Mouse (Mus musculus): ENCODE data around the gene Lyz1. TPM values are rescaled to one million over a fixed set of nuclear protein-coding genes. Genes with fewer than 3 reads are reported as not detected.
A peak's percentile ranks its signal among the peaks of the same experiment; 100 is the strongest.

The Lyz1 gene
- polyA plus RNA-seq (2015; fragmentation: Nextera tagmentation; extraction: Ambion mirVana) = 0.18 and 0.24 TPM in 2 replicates

- H3K9ac ChIP-seq = no peak within 1 kb of the TSS
- no peaks in the 10 kb centered on the region for H3K27me3 ChIP-seq
- ATAC-seq (ENCODE audit: insufficient read depth) = no peak
- no peaks in the 10 kb centered on the region for H3K9me3 ChIP-seq (replicated peaks)
- H3K4me1 ChIP-seq (replicated peaks) = no peaks in the 10 kb centered on the region
- no peak within 1 kb of the TSS for H3K4me2 ChIP-seq
- WGBS (ENCODE audit: insufficient replicate concordance) = 61% methylated on average over 5 of the region's 5 CpGs
- no peak within 1 kb of the TSS for H3K4me3 ChIP-seq (replicated peaks)
- no peak within 1 kb of the TSS for H3K27ac ChIP-seq (replicated peaks)
- H3K36me3 ChIP-seq (replicated peaks) = no peaks in the 10 kb centered on the region
Observed at GRCm38 (mm10) chr10:117292671-117293070, at the start of gene Lyz1. Gene Lyz1 (minus strand): TSS chr10:117292868.

- no peaks in the 10 kb centered on the region; the same call in 1 of the 2 replicates for H3K36me3 ChIP-seq (replicated peaks)
- ATAC-seq (ENCODE audit: insufficient read depth) = no peak
- no peak overlapping the region for H3K4me2 ChIP-seq
- H3K27me3 ChIP-seq = no peaks in the 10 kb centered on the region
- H3K9me3 ChIP-seq (replicated peaks) = no peaks in the 10 kb centered on the region
- H3K27ac ChIP-seq (replicated peaks) = no peak overlapping the region
- no peaks in the 10 kb centered on the region; the same call in 1 of the 2 replicates for H3K4me1 ChIP-seq (replicated peaks)
- WGBS (ENCODE audit: insufficient replicate concordance) = 68% methylated on average over 2 of the region's 2 CpGs
- no peak overlapping the region for H3K9ac ChIP-seq
- no peak overlapping the region for H3K4me3 ChIP-seq (replicated peaks)
Observed at GRCm38 (mm10) chr10:117342406-117342805, 49.7 kb upstream of the Lyz1 start.

- Histone ChIP-seq H3K4me1 (replicated peaks) (no peaks in the 10 kb centered on the region; the same call in 1 of the 2 replicates), H3K27me3 (no peaks in the 10 kb centered on the region), H3K27ac (replicated peaks) (no peak overlapping the region), H3K9me3 (replicated peaks) (no peaks in the 10 kb centered on the region), H3K4me3 (replicated peaks) (no peak overlapping the region), H3K9ac (no peak overlapping the region), H3K4me2 (no peak overlapping the region), H3K36me3 (replicated peaks) (no peaks in the 10 kb centered on the region)
- WGBS (ENCODE audit: insufficient replicate concordance) = 81% methylated on average over 4 of the region's 4 CpGs
- ATAC-seq (ENCODE audit: insufficient read depth) = no peak
Observed at GRCm38 (mm10) chr10:117341029-117341428, 48.4 kb upstream of the Lyz1 start.

GRCm38 (mm10) chr10:117339241-117339640 is 46.6 kb upstream of the Lyz1 start:
- 56% methylated on average over 7 of the region's 7 CpGs for WGBS (ENCODE audit: insufficient replicate concordance)
- Histone ChIP-seq H3K36me3 (replicated peaks) (no peaks in the 10 kb centered on the region), H3K9ac (no peak overlapping the region), H3K27ac (replicated peaks) (no peak overlapping the region), H3K4me2 (no peak overlapping the region), H3K27me3 (no peaks in the 10 kb centered on the region), H3K4me1 (replicated peaks) (no peaks in the 10 kb centered on the region; the same call in 1 of the 2 replicates), H3K9me3 (replicated peaks) (no peaks in the 10 kb centered on the region), H3K4me3 (replicated peaks) (no peak overlapping the region)
- ATAC-seq (ENCODE audit: insufficient read depth) = no peak

GRCm38 (mm10) chr10:117337946-117338345 is 45.3 kb upstream of the Lyz1 start:
- ATAC-seq (ENCODE audit: insufficient read depth) = no peak
- Histone ChIP-seq H3K9me3 (replicated peaks) (no peaks in the 10 kb centered on the region), H3K4me2 (no peak overlapping the region), H3K4me1 (replicated peaks) (no peaks in the 10 kb centered on the region), H3K27me3 (no peaks in the 10 kb centered on the region), H3K27ac (replicated peaks) (no peak overlapping the region), H3K4me3 (replicated peaks) (no peak overlapping the region), H3K9ac (no peak overlapping the region), H3K36me3 (replicated peaks) (no peaks in the 10 kb centered on the region)

- no peak overlapping the region for H3K4me2 ChIP-seq
- H3K27ac ChIP-seq (replicated peaks) = no peak overlapping the region
- no peaks in the 10 kb centered on the region for H3K4me1 ChIP-seq (replicated peaks)
- no peak for ATAC-seq (ENCODE audit: insufficient read depth)
- no peaks in the 10 kb centered on the region for H3K27me3 ChIP-seq
- no peak overlapping the region for H3K9ac ChIP-seq
- no peak overlapping the region for H3K4me3 ChIP-seq (replicated peaks)
- no peaks in the 10 kb centered on the region for H3K36me3 ChIP-seq (replicated peaks)
- 23% methylated on average over 4 of the region's 4 CpGs for WGBS (ENCODE audit: insufficient replicate concordance)
- H3K9me3 ChIP-seq (replicated peaks) = no peaks in the 10 kb centered on the region
Observed at GRCm38 (mm10) chr10:117335649-117336048, 43.0 kb upstream of the Lyz1 start.

- Histone ChIP-seq H3K27ac (replicated peaks) (no peak overlapping the region), H3K4me3 (replicated peaks) (no peak overlapping the region), H3K36me3 (replicated peaks) (no peaks in the 10 kb centered on the region), H3K9me3 (replicated peaks) (no peaks in the 10 kb centered on the region), H3K9ac (no peak overlapping the region), H3K4me1 (replicated peaks) (no peaks in the 10 kb centered on the region), H3K27me3 (no peaks in the 10 kb centered on the region), H3K4me2 (no peak overlapping the region)
- WGBS (ENCODE audit: insufficient replicate concordance) = 39% methylated on average over 5 of the region's 5 CpGs
- ATAC-seq (ENCODE audit: insufficient read depth) = no peak
Observed at GRCm38 (mm10) chr10:117330521-117330920, 37.9 kb upstream of the Lyz1 start.

- no peak; the same call in 1 of the 2 replicates for ATAC-seq (ENCODE audit: insufficient read depth)
- no peak overlapping the region for H3K27ac ChIP-seq (replicated peaks)
- H3K27me3 ChIP-seq = no peaks in the 10 kb centered on the region
- no peak overlapping the region for H3K4me3 ChIP-seq (replicated peaks)
- H3K36me3 ChIP-seq (replicated peaks) = no peaks in the 10 kb centered on the region
- H3K4me1 ChIP-seq (replicated peaks) = no peaks in the 10 kb centered on the region
- 53% methylated on average over 7 of the region's 7 CpGs for WGBS (ENCODE audit: insufficient replicate concordance)
- H3K4me2 ChIP-seq = no peak overlapping the region
- H3K9ac ChIP-seq = no peak overlapping the region
- H3K9me3 ChIP-seq (replicated peaks) = no peaks in the 10 kb centered on the region
Observed at GRCm38 (mm10) chr10:117323782-117324181, 31.1 kb upstream of the Lyz1 start.

- Histone ChIP-seq H3K9me3 (replicated peaks) (no peaks in the 10 kb centered on the region), H3K27ac (replicated peaks) (no peak overlapping the region), H3K4me1 (replicated peaks) (no peaks in the 10 kb centered on the region), H3K36me3 (replicated peaks) (no peaks in the 10 kb centered on the region), H3K27me3 (no peaks in the 10 kb centered on the region), H3K4me3 (replicated peaks) (no peak overlapping the region), H3K4me2 (no peak overlapping the region), H3K9ac (no peak overlapping the region)
- 67% methylated on average over 5 of the region's 5 CpGs for WGBS (ENCODE audit: insufficient replicate concordance)
- no peak for ATAC-seq (ENCODE audit: insufficient read depth)
Observed at GRCm38 (mm10) chr10:117322630-117323029, 30.0 kb upstream of the Lyz1 start.

GRCm38 (mm10) chr10:117320571-117320981 is 27.9 kb upstream of the Lyz1 start:
- no peaks in the 10 kb centered on the region for H3K4me1 ChIP-seq (replicated peaks)
- no peak for ATAC-seq (ENCODE audit: insufficient read depth)
- no peak overlapping the region for H3K27ac ChIP-seq (replicated peaks)
- no peak overlapping the region for H3K4me2 ChIP-seq
- no peaks in the 10 kb centered on the region for H3K27me3 ChIP-seq
- WGBS (ENCODE audit: insufficient replicate concordance) = 64% methylated on average over 3 of the region's 3 CpGs
- H3K4me3 ChIP-seq (replicated peaks) = no peak overlapping the region
- H3K36me3 ChIP-seq (replicated peaks) = no peaks in the 10 kb centered on the region
- H3K9ac ChIP-seq = no peak overlapping the region
- no peaks in the 10 kb centered on the region for H3K9me3 ChIP-seq (replicated peaks)

- 75% methylated on average over 11 of the region's 11 CpGs for WGBS (ENCODE audit: insufficient replicate concordance)
- Histone ChIP-seq H3K9ac (no peak overlapping the region), H3K36me3 (replicated peaks) (no peaks in the 10 kb centered on the region), H3K27ac (replicated peaks) (no peak overlapping the region), H3K4me1 (replicated peaks) (no peaks in the 10 kb centered on the region), H3K4me2 (no peak overlapping the region), H3K9me3 (replicated peaks) (no peaks in the 10 kb centered on the region), H3K27me3 (no peaks in the 10 kb centered on the region), H3K4me3 (replicated peaks) (no peak overlapping the region)
- ATAC-seq (ENCODE audit: insufficient read depth) = 0 out of 2 replicates have a peak, but pooled peaks have one; percentile 12
Observed at GRCm38 (mm10) chr10:117316391-117316790, 23.7 kb upstream of the Lyz1 start.

GRCm38 (mm10) chr10:117313133-117313532 is 20.5 kb upstream of the Lyz1 start:
- no peaks in the 10 kb centered on the region for H3K36me3 ChIP-seq (replicated peaks)
- no peak overlapping the region for H3K27ac ChIP-seq (replicated peaks)
- no peaks in the 10 kb centered on the region for H3K9me3 ChIP-seq (replicated peaks)
- 66% methylated on average over 2 of the region's 2 CpGs for WGBS (ENCODE audit: insufficient replicate concordance)
- H3K27me3 ChIP-seq = no peaks in the 10 kb centered on the region
- H3K4me2 ChIP-seq = no peak overlapping the region
- no peaks in the 10 kb centered on the region for H3K4me1 ChIP-seq (replicated peaks)
- H3K9ac ChIP-seq = no peak overlapping the region
- no peak for ATAC-seq (ENCODE audit: insufficient read depth)
- H3K4me3 ChIP-seq (replicated peaks) = no peak overlapping the region

Measured in liver, embryonic 15.5 days (tissue).